Comparison of ENCODE assay signal across 11 mouse cellular contexts in the genomic region with DNA sequence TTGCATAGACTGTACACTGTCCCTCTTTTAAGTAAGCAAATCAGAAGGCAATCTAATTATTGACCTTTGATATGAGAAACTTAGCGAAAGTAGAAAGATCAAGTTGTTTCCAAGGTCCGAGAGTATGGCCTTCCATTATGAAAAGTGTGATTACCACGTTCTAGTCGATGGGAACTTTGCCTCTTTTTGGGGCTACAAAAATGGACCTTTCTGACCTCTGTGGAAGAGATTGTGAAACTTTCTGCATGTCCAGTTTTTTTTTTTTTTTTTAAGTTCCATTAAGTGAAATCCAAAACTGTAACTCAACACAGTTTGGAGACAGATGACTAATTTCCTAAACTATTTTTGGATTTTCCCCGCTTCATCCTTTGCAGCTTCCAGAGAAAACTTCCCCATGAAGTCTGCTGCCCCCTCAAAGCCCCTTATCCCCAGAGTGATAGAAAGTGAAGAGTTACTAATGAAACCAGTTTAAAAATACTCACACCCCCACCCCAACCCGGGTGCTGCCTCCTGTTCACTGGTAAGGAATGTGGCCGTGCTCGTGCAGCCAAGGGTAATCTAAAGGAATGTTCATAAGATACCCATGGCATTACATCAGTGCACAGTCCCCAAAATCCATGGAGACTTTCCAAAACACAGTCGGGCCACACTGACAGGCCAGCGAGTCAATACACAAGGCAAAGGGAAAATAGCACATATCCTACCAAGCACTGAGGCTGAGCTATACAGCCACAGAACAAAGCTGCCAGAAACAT. TPM values are rescaled to one million over a fixed set of nuclear protein-coding genes. Genes with fewer than 3 reads are reported as not detected.
DNase-seq lines count a peak whose midpoint lies in the region.
"Had no signal": no experiment of that assay in that cellular context is flagged by ENCODE, and none has a peak within 500 bp of the region (broad histone marks: within the 10 kb centered on the region; RNA-seq: fewer than 3 reads in every experiment).

No protein-coding gene starts in this region.

- intact Hi-C loops in left cerebral cortex, postnatal 14 days (cut with DNase I): no loop called here

- no peaks in the 10 kb centered on the region for H3K4me1 ChIP-seq in brown adipose tissue, adult 24 weeks (ENCODE audit: control insufficient read depth, insufficient read depth, insufficient read length, low read length)
- H3K4me1 ChIP-seq: forebrain, embryonic 13.5 days had no signal

- peak; percentile 95 for DNase-seq in Muller cell, postnatal 12 days (ENCODE audit: inconsistent ontology term)
- peak; percentile 61 to 74 for DNase-seq in heart, adult 9 months (ENCODE audit: low spot score in 2 of 2)
- DNase-seq in lung, postnatal 10 days: peak; percentile 67
- DNase-seq in left cerebral cortex, postnatal 14 days (ENCODE audit: low spot score in 2 of 2): no peak
- no peak for DNase-seq in ovary, postnatal 10 days (ENCODE audit: low spot score)
- DNase-seq in adrenal gland, postnatal 14 days: no peak
- DNase-seq: cerebellum, adult 2 months; kidney, adult 11 months; thymus, postnatal 36 days had no signal

- H3K27ac ChIP-seq in brown adipose tissue, adult 24 weeks (replicated peaks; ENCODE audit: low read depth, low read length): peak overlapping the region; percentile 84
- H3K27ac ChIP-seq: forebrain, embryonic 13.5 days had no signal

- peak overlapping the region; percentile 16; the same call in 1 of the 2 replicates for H3K4me3 ChIP-seq in brown adipose tissue, adult 24 weeks (ENCODE audit: insufficient read depth, low read depth, low read length)
- H3K4me3 ChIP-seq: forebrain, embryonic 13.5 days had no signal

RNA-seq across cellular contexts. Expression of gene Nfil3, which starts 52.5 kb away (rescaled TPM):
- polyA plus RNA-seq in brown adipose tissue, adult 24 weeks (2012; ENCODE audit: insufficient read depth, insufficient read length, missing spikeins): 9.6 and 37.4 TPM in 2 replicates
- 10 to 100 TPM; 12.2 to 13.8 TPM for total RNA-seq in left cerebral cortex, postnatal 14 days (2021)
- 49.1 and 87.9 TPM in 2 replicates for total RNA-seq in adrenal gland, postnatal 14 days (2021)

Comparison
In these comparisons a context has a peak if more than half of its experiments do, and no peak if none do; other contexts are left out.
1. DNase-seq: peak in Muller cell, postnatal 12 days (single experiment), heart, adult 9 months (2 of 2) and lung, postnatal 10 days (single experiment); none in left cerebral cortex, postnatal 14 days (0 of 2), ovary, postnatal 10 days (single experiment) and adrenal gland, postnatal 14 days (single experiment).